Mouse (Mus musculus): ENCODE data around the gene Ppp4r1.
A peak's percentile ranks its signal among the peaks of the same experiment; 100 is the strongest.

The Ppp4r1 gene

GRCm38 (mm10) chr17:65864742-65865141 is 82.4 kb downstream of the Ppp4r1 start:
- DNase-seq: no peak

GRCm38 (mm10) chr17:65865265-65865664 is 82.9 kb downstream of the Ppp4r1 start:
- no peak for DNase-seq

DNA sequence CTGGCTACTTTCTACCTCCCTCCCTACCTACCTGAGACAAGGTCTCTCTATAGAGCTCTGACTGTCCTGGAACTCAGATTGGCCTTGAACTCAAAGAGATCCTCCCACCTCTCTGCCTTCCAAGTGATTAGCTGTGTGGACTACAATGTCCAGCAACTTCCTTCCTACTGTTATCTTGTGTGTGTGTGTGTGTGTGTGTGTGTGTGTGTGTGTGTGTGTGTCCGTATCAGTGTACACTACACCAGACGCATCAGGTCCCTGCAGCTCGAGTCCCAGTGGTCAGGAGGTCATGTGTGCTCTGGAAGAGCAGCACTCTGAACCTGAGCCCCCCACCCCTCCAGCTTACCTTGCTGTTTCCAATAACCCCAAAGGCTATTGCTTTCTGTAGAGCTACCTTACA is 83.8 kb downstream of the Ppp4r1 start:
- DNase-seq: no peak

GRCm38 (mm10) chr17:65867996-65868395 is 85.6 kb downstream of the Ppp4r1 start:
- DNase-seq: no peak

DNA sequence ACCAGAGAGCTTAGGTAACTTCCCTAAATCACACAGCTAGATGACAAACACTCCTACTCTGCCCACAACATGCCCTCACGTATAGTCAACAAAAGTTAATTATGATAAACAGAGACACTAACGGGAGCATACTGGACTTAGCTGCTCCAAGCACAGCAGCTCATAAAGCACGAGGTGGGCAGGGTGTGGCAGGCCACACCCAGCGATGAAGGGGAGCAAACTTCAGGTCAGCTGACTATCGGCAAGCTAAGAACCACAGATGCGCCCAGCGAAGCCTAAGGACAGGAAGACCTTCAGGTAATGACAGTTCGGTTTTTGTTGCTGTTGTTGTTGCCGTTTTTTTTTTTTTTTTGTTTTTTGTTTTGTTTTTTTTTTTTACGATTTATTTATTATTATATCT is 87.3 kb downstream of the Ppp4r1 start:
- DNase-seq: no peak

DNA sequence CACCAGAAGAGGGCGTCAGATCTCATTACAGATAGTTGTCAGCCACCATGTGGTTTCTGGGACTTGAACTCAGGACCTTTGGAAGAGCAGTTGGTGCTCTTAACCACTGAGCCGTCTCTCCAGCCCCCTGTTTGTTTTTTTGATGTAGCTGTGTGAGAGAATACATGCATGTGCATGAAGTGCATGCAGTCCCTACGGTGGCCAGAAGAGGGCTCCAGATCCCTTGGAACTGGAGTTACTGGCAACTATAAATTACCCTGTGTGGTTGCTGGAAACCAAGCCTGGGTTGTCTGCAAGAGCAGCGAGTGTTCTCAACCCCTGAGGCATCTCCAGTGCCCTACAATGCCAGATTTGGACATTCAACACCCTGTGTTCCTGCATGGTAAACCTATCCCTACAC is 87.8 kb downstream of the Ppp4r1 start:
- DNase-seq: peak; percentile 64

GRCm38 (mm10) chr17:65871641-65872041 is 89.3 kb downstream of the Ppp4r1 start:
- no peak for DNase-seq

GRCm38 (mm10) chr17:65872051-65872450 is 89.7 kb downstream of the Ppp4r1 start:
- DNase-seq: no peak

- peak; percentile 51 for DNase-seq
These were observed 90.3 kb downstream of the Ppp4r1 start for GRCm38 (mm10) chr17:65872652-65873051.

- DNase-seq: no peak
These were observed 90.8 kb downstream of the Ppp4r1 start for GRCm38 (mm10) chr17:65873156-65873555.

- no peak for DNase-seq
These were observed 91.5 kb downstream of the Ppp4r1 start for GRCm38 (mm10) chr17:65873834-65874233.

GRCm38 (mm10) chr17:65877026-65877425 is 94.7 kb downstream of the Ppp4r1 start:
- DNase-seq: no peak

GRCm38 (mm10) chr17:65884061-65884669 is 101.8 kb downstream of the Ppp4r1 start:
- no peak for DNase-seq

- DNase-seq: peak; percentile 99
These were observed 102.5 kb downstream of the Ppp4r1 start for GRCm38 (mm10) chr17:65884691-65885397.

- no peak for DNase-seq
These were observed 103.0 kb downstream of the Ppp4r1 start for GRCm38 (mm10) chr17:65885398-65885696.

GRCm38 (mm10) chr17:65885697-65886529 is 103.5 kb downstream of the Ppp4r1 start, which contains the start of gene Ralbp1:
Ralbp1 (minus strand) TSS chr17:65885798.
- peak; percentile 48 for DNase-seq

GRCm38 (mm10) chr17:65886571-65886970 is 104.2 kb downstream of the Ppp4r1 start:
- DNase-seq: no peak

- DNase-seq: no peak
These were observed 107.1 kb downstream of the Ppp4r1 start for GRCm38 (mm10) chr17:65889476-65889875.
